Mouse (Mus musculus) CD4-positive, CD25-positive, alpha-beta regulatory T cell, adult 9 weeks (primary cell): ENCODE measurements around the gene Krt31. TPM values are rescaled to one million over a fixed set of nuclear protein-coding genes. Genes with fewer than 3 reads are reported as not detected.

Experiments
- polyA plus RNA-seq: library from polyadenylated mRNA; unstranded; fragments of 100-300 nt; shearing (Covaris generic); gene quantifications from one replicate; pipeline ENCODE4 v1.2.1, GENCODE M21; 2017

Krt31 gene
- not detected for polyA plus RNA-seq

GRCm38 (mm10) chr11:100050451-100050850, at the start of gene Krt31:
Gene Krt31, minus strand, starts transcription at chr11:100050551.

GRCm38 (mm10) chr11:100096141-100096540, 45.8 kb upstream of the Krt31 start, which contains the start of gene Krt35:
Gene Krt35, minus strand, starts transcription at chr11:100096241.

GRCm38 (mm10) chr11:100087861-100088260, 37.5 kb upstream of the Krt31 start, which contains the start of gene Krt32:
Gene Krt32, minus strand, starts transcription at chr11:100088226.

GRCm38 (mm10) chr11:100041454-100041853, 8.9 kb downstream of the Krt31 start, which contains the start of gene Krt34:
Gene Krt34, minus strand, starts transcription at chr11:100041554.

GRCm38 (mm10) chr11:100029768-100030167, 20.6 kb downstream of the Krt31 start, which contains the start of gene Krt33b:
Gene Krt33b, minus strand, starts transcription at chr11:100029868.

GRCm38 (mm10) chr11:100016112-100016511, 34.2 kb downstream of the Krt31 start, which contains the start of gene Krt33a:
Gene Krt33a, minus strand, starts transcription at chr11:100016212.

Other genes with a start within 250 kb of the Krt31 start
- not detected for gene Gm11554, start 246.1 kb downstream of the Krt31 start, polyA plus RNA-seq
- not detected for gene Krtap4-13, start 240.7 kb downstream of the Krt31 start, polyA plus RNA-seq
- gene Gm11564, start 234.9 kb downstream of the Krt31 start, polyA plus RNA-seq, result not detected
- not detected for gene 2300003K06Rik, start 212.5 kb downstream of the Krt31 start, polyA plus RNA-seq
- not detected for gene Krtap4-16, start 198.9 kb downstream of the Krt31 start, polyA plus RNA-seq
- not detected for gene Gm11568, start 192.6 kb downstream of the Krt31 start, polyA plus RNA-seq
- not detected for gene Gm11559, start 186.1 kb downstream of the Krt31 start, polyA plus RNA-seq
- gene Krtap9-1, start 177.2 kb downstream of the Krt31 start, polyA plus RNA-seq, result not detected
- not detected for gene Gm11567, start 171.4 kb downstream of the Krt31 start, polyA plus RNA-seq
- not detected for gene Krtap31-1, start 142.6 kb downstream of the Krt31 start, polyA plus RNA-seq
- not detected for gene Gm11565, start 135.8 kb downstream of the Krt31 start, polyA plus RNA-seq
- gene Krtap31-2, start 114.3 kb downstream of the Krt31 start, polyA plus RNA-seq, result not detected
- gene Krtap9-5, start 102.1 kb downstream of the Krt31 start, polyA plus RNA-seq, result not detected
- not detected for gene Krtap29-1, start 71.5 kb downstream of the Krt31 start, polyA plus RNA-seq
- gene Krtap16-1, start 64.0 kb downstream of the Krt31 start, polyA plus RNA-seq, result not detected
- gene Krtap17-1, start 56.6 kb downstream of the Krt31 start, polyA plus RNA-seq, result not detected
- gene Krt33a, start 34.3 kb downstream of the Krt31 start, polyA plus RNA-seq, result not detected
- not detected for gene Krt33b, start 20.7 kb downstream of the Krt31 start, polyA plus RNA-seq
- gene Krt34, start 9.0 kb downstream of the Krt31 start, polyA plus RNA-seq, result not detected
- not detected for gene Krt32, start 37.7 kb upstream of the Krt31 start, polyA plus RNA-seq
- not detected for gene Krt35, start 45.7 kb upstream of the Krt31 start, polyA plus RNA-seq
- not detected for gene Krt36, start 55.1 kb upstream of the Krt31 start, polyA plus RNA-seq
- not detected for gene Krt13, start 71.0 kb upstream of the Krt31 start, polyA plus RNA-seq
- gene Krt15, start 85.4 kb upstream of the Krt31 start, polyA plus RNA-seq, result not detected
- gene Krt19, start 98.1 kb upstream of the Krt31 start, polyA plus RNA-seq, result not detected
- gene Krt9, start 142.7 kb upstream of the Krt31 start, polyA plus RNA-seq, result not detected
- gene Krt14, start 157.0 kb upstream of the Krt31 start, polyA plus RNA-seq, result not detected
- not detected for gene Krt16, start 198.4 kb upstream of the Krt31 start, polyA plus RNA-seq
- 3.8 TPM for gene Krt17, start 210.5 kb upstream of the Krt31 start, polyA plus RNA-seq
- gene Krt42, start 219.3 kb upstream of the Krt31 start, polyA plus RNA-seq, result not detected